Mouse (Mus musculus) embryonic facial prominence, embryonic 13.5 days (tissue): ENCODE results near the gene Zfr2. TPM values are rescaled to one million over a fixed set of nuclear protein-coding genes. Genes with fewer than 3 reads are reported as not detected.

Experiments
- ATAC-seq: fragments of 200-750 bp; cut with Nextera tagmentation; 2 replicates; pipeline ENCODE4 v1.8.0; 2017; ENCODE audit warnings: low read depth; ENCODE audit not compliant: insufficient number of reproducible peaks, insufficient read depth, low FRiP score, low TSS enrichment
- H3K27ac ChIP-seq: fragments of 300-500 bp; sonication (generic); 2 replicates; pipeline ENCODE4 v1.5.1; 2015; ENCODE audit warnings: moderate library complexity, mild to moderate bottlenecking, inconsistent platforms
- H3K27me3 ChIP-seq: fragments of 300-500 bp; sonication (generic); 2 replicates; pipeline ENCODE4 v1.6.1; 2015; ENCODE audit warnings: mild to moderate bottlenecking, inconsistent platforms
- H3K36me3 ChIP-seq: fragments of 300-500 bp; sonication (generic); 2 replicates; pipeline ENCODE4 v1.6.1; 2015; ENCODE audit warnings: mild to moderate bottlenecking, inconsistent platforms
- H3K4me1 ChIP-seq: fragments of 300-500 bp; sonication (generic); 2 replicates; pipeline ENCODE4 v1.6.1; 2015; ENCODE audit warnings: inconsistent platforms
- H3K4me2 ChIP-seq: fragments of 300-500 bp; sonication (generic); 2 replicates; pipeline ENCODE4 v1.6.1; 2015; ENCODE audit warnings: moderate library complexity, mild to moderate bottlenecking, inconsistent platforms
- H3K4me3 ChIP-seq: fragments of 300-500 bp; sonication (generic); 2 replicates; pipeline ENCODE4 v1.5.1; 2015; ENCODE audit warnings: mild to moderate bottlenecking, inconsistent platforms
- H3K9ac ChIP-seq: fragments of 300-500 bp; sonication (generic); 2 replicates; pipeline ENCODE4 v1.6.1; 2015; ENCODE audit warnings: mild to moderate bottlenecking, inconsistent platforms
- H3K9me3 ChIP-seq: fragments of 300-500 bp; sonication (generic); 2 replicates; pipeline ENCODE4 v1.6.1; 2016; ENCODE audit warnings: inconsistent platforms
- WGBS: fragments of 180-500 bp; shearing (Covaris S2); methylation state at CpG from one replicate; pipeline ENCODE4 v1.1.7; 2015; ENCODE audit warnings: mixed read lengths; 5-methylcytosine and 5-hydroxymethylcytosine counted together
- polyA plus RNA-seq: library from polyadenylated mRNA; unstranded; fragments of >200 nt; fragmentation: Nextera tagmentation; extraction: Ambion mirVana; gene quantifications from 2 replicates; pipeline ENCODE4 v1.2.1, GENCODE M21; 2015

The Zfr2 gene
- polyA plus RNA-seq, 1 experiment from 2014 or later, result 11.8 TPM

GRCm38 (mm10) chr10:81233226-81233585 is 251 bp downstream of the Zfr2 start:
- Histone ChIP-seq H3K4me3 (peak overlapping the region; percentile 70), H3K27ac (peak overlapping the region; percentile 22; the same call in 1 of the 2 replicates), H3K27me3 (peaks cover 56% of the 10 kb centered on the region), H3K36me3 (no peaks in the 10 kb centered on the region), H3K4me2 (peak overlapping the region; percentile 70), H3K9me3 (no peaks in the 10 kb centered on the region), H3K4me1 (peaks cover 32% of the 10 kb centered on the region), H3K9ac (peak overlapping the region; percentile 78)
- under 1% methylated on average over 26 of the region's 28 CpGs for WGBS
- ATAC-seq, result peak; percentile 62

DNA sequence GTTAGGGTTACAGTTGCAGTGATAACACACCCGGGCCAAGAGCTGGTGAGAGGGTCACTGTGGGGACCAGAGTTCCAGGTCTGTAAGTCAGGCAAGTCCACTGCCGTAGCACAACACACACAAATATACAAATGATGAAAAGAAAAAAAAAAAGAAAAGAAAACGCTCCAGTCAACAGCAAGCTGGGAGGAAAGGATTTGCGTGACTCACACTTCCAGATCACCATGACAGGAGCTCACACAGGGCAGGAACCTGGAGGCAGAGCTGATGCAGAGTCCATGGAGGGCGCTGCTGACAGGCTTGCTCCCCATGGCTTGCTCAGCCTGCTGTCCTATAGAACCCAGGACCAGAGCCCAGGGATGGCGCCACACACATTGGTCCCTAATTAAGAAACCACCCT is 1.3 kb downstream of the Zfr2 start:
- H3K4me1 ChIP-seq, result peaks cover 32% of the 10 kb centered on the region
- H3K36me3 ChIP-seq, result no peaks in the 10 kb centered on the region
- no peak overlapping the region for H3K4me3 ChIP-seq
- no peak overlapping the region for H3K27ac ChIP-seq
- WGBS, result 79% methylated on average over 6 of the region's 6 CpGs
- peak overlapping the region; percentile 70; the same call in 1 of the 2 replicates for H3K4me2 ChIP-seq
- peaks cover 54% of the 10 kb centered on the region for H3K27me3 ChIP-seq
- ATAC-seq, result no peak
- H3K9ac ChIP-seq, result no peak overlapping the region
- no peaks in the 10 kb centered on the region for H3K9me3 ChIP-seq

GRCm38 (mm10) chr10:81236471-81237268 is 3.7 kb downstream of the Zfr2 start:
- Histone ChIP-seq H3K9ac (peak overlapping the region; percentile 16; the same call in 1 of the 2 replicates), H3K27ac (no peak overlapping the region), H3K9me3 (no peaks in the 10 kb centered on the region), H3K36me3 (no peaks in the 10 kb centered on the region), H3K4me2 (no peak overlapping the region), H3K4me3 (no peak overlapping the region), H3K4me1 (peaks cover 29% of the 10 kb centered on the region), H3K27me3 (peaks cover 53% of the 10 kb centered on the region)
- ATAC-seq, result no peak
- WGBS, result 84% methylated on average over 12 of the region's 12 CpGs

- WGBS, result 77% methylated on average over 2 of the region's 2 CpGs
- Histone ChIP-seq H3K27me3 (peaks cover 50% of the 10 kb centered on the region), H3K9ac (no peak overlapping the region), H3K4me3 (no peak overlapping the region), H3K4me1 (peaks cover 23% of the 10 kb centered on the region), H3K36me3 (0 out of 2 replicates have a peak, but pooled peaks cover 3% of the 10 kb centered on the region), H3K9me3 (no peaks in the 10 kb centered on the region), H3K27ac (no peak overlapping the region), H3K4me2 (no peak overlapping the region)
- ATAC-seq, result no peak
Observed at GRCm38 (mm10) chr10:81238618-81239017, 5.7 kb downstream of the Zfr2 start.

DNA sequence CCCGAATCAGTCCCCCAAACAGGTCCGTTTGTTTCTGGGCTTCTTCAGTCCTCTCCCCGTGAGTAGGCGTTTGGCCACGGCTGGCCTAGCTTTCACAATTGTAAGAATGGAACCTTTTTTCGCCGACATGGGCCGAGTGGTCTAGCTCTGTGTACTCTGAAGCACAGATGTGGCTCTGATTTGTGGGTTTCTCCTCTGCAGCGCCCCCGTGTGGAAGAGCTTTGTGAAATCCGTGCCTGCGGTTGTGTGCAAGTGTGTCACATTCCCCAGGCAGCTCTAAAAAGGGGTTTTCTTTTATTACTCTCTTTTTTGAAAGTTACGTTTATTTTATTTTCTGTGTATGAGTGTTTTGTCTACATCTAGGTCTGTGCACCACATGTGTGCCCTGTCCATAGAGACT is 7.9 kb downstream of the Zfr2 start:
- ATAC-seq, result no peak
- 25% methylated on average over 13 of the region's 13 CpGs for WGBS
- H3K27ac ChIP-seq, result no peak overlapping the region
- no peak overlapping the region for H3K4me2 ChIP-seq
- no peak overlapping the region for H3K4me3 ChIP-seq
- 0 out of 2 replicates have a peak, but pooled peaks cover 3% of the 10 kb centered on the region for H3K36me3 ChIP-seq
- H3K9me3 ChIP-seq, result no peaks in the 10 kb centered on the region
- peaks cover 25% of the 10 kb centered on the region for H3K4me1 ChIP-seq
- peaks cover 61% of the 10 kb centered on the region for H3K27me3 ChIP-seq
- H3K9ac ChIP-seq, result no peak overlapping the region

GRCm38 (mm10) chr10:81242021-81242420 is 9.1 kb downstream of the Zfr2 start:
- peaks cover 25% of the 10 kb centered on the region for H3K4me1 ChIP-seq
- H3K27ac ChIP-seq, result no peak overlapping the region
- H3K4me2 ChIP-seq, result no peak overlapping the region
- 0 out of 2 replicates have a peak, but pooled peaks cover 3% of the 10 kb centered on the region for H3K36me3 ChIP-seq
- no peak for ATAC-seq
- WGBS, result 94% methylated on average over 16 of the region's 16 CpGs
- no peak overlapping the region for H3K9ac ChIP-seq
- H3K27me3 ChIP-seq, result peaks cover 61% of the 10 kb centered on the region
- no peaks in the 10 kb centered on the region for H3K9me3 ChIP-seq
- H3K4me3 ChIP-seq, result no peak overlapping the region

GRCm38 (mm10) chr10:81244146-81244545 is 11.2 kb downstream of the Zfr2 start:
- 70% methylated on average over 4 of the region's 4 CpGs for WGBS
- Histone ChIP-seq H3K4me3 (no peak overlapping the region), H3K36me3 (peaks cover 6% of the 10 kb centered on the region; the same call in 1 of the 2 replicates), H3K9ac (no peak overlapping the region), H3K4me2 (no peak overlapping the region), H3K4me1 (peaks cover 15% of the 10 kb centered on the region), H3K27me3 (peaks cover 44% of the 10 kb centered on the region), H3K27ac (no peak overlapping the region), H3K9me3 (no peaks in the 10 kb centered on the region)
- no peak for ATAC-seq

- Histone ChIP-seq H3K4me2 (no peak overlapping the region), H3K9me3 (no peaks in the 10 kb centered on the region), H3K27me3 (peaks cover 39% of the 10 kb centered on the region), H3K9ac (no peak overlapping the region), H3K36me3 (peaks cover 6% of the 10 kb centered on the region; the same call in 1 of the 2 replicates), H3K4me3 (no peak overlapping the region), H3K4me1 (peaks cover 11% of the 10 kb centered on the region), H3K27ac (no peak overlapping the region)
- 10% methylated on average over 17 of the region's 17 CpGs for WGBS
- no peak for ATAC-seq
Observed at GRCm38 (mm10) chr10:81244595-81244994, 11.6 kb downstream of the Zfr2 start.

DNA sequence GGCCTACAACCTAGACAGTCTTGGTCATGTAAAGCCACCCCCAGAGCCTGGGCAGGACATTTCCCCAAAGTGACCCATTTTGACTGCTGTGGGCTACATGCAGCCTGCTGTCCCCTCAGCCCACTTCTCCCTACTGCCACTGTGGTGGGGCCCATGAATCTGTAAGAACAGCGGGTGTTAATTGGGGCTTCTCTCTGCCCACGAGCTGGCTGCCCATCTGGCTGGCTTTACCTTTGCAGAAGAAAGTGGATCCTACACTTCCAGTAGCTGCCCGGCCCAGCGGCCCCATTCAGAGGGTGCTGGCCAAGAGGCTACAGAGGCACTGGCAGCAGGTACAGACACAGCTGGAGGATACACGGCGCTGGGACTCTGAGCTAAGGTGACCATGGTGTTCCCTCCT is 12.2 kb downstream of the Zfr2 start:
- peaks cover 33% of the 10 kb centered on the region for H3K27me3 ChIP-seq
- no peaks in the 10 kb centered on the region for H3K9me3 ChIP-seq
- H3K27ac ChIP-seq, result no peak overlapping the region
- H3K4me2 ChIP-seq, result no peak overlapping the region
- peaks cover 5% of the 10 kb centered on the region; the same call in 1 of the 2 replicates for H3K4me1 ChIP-seq
- H3K4me3 ChIP-seq, result no peak overlapping the region
- peaks cover 6% of the 10 kb centered on the region; the same call in 1 of the 2 replicates for H3K36me3 ChIP-seq
- ATAC-seq, result no peak
- H3K9ac ChIP-seq, result no peak overlapping the region
- 84% methylated on average over 6 of the region's 6 CpGs for WGBS

GRCm38 (mm10) chr10:81247804-81248203 is 14.8 kb downstream of the Zfr2 start:
- 95% methylated on average over 2 of the region's 2 CpGs for WGBS
- Histone ChIP-seq H3K27me3 (peaks cover 39% of the 10 kb centered on the region), H3K4me1 (peaks cover 10% of the 10 kb centered on the region)

DNA sequence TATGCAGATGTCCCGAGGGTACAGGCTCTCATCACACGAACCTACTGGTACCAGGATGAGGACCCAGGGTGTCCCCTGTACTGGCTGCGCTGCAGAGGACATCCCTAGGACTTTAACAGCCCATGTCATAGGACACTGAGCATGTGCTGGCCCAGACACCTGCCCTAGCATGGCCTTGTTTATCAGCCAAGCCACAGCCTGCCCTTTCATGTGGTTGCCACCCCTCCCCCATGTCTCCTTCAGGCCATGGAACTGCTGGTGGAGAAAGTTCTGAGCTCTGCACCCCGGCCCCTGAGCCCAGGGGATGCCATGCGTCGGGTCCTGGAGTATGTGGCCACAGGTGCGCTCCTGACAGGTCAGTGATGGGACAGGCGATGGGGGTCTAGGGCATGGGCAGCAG is 16.5 kb downstream of the Zfr2 start:
- Histone ChIP-seq H3K36me3 (peaks cover 3% of the 10 kb centered on the region; the same call in 1 of the 2 replicates), H3K27ac (no peak overlapping the region), H3K9ac (no peak overlapping the region), H3K9me3 (no peaks in the 10 kb centered on the region), H3K4me1 (peaks cover 13% of the 10 kb centered on the region), H3K4me2 (no peak overlapping the region), H3K4me3 (no peak overlapping the region), H3K27me3 (peaks cover 43% of the 10 kb centered on the region)
- WGBS, result 84% methylated on average over 8 of the region's 8 CpGs
- ATAC-seq, result no peak

More at GRCm38 (mm10) chr10:81247804-81248203, 14.8 kb downstream of the Zfr2 start:
- Histone ChIP-seq H3K27ac (no peak overlapping the region), H3K4me3 (no peak overlapping the region), H3K9me3 (no peaks in the 10 kb centered on the region), H3K9ac (no peak overlapping the region), H3K4me2 (no peak overlapping the region), H3K36me3 (peaks cover 3% of the 10 kb centered on the region; the same call in 1 of the 2 replicates)
- no peak for ATAC-seq
